Comparison of ENCODE assay signal across 8 mouse cellular contexts in the genomic region with DNA sequence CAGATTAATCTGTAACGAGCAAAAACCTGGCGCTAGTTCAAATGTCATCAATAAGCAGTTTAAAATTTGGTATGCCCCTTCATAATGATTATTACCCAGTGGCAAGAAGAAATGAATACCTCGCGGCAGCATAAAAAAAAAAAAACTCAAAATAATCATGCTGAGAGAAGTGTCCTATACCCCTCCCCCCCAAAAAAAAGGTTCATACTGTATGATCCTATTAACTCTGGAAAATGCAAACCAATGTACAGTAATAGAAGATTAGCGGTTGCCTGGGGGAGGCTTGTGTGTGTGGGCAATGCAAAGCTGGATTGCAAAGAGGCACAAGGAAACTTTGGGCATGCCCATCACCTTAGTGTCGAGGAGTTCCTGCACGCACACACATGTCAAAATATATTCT. TPM values are rescaled to one million over a fixed set of nuclear protein-coding genes. Genes with fewer than 3 reads are reported as not detected.
DNase-seq lines count a peak whose midpoint lies in the region; ATAC-seq and TF ChIP-seq lines count a peak whose summit lies in the region.

A gene (plus strand): TSS at position 301 of the 400 bp plus-strand sequence.

- H3K4me1 ChIP-seq in forebrain, embryonic 10.5 days = peaks cover 29% of the 10 kb centered on the region
- peaks cover 28% of the 10 kb centered on the region for H3K4me1 ChIP-seq in neural tube, embryonic 12.5 days

- TF ChIP-seq CTCF in left cerebral cortex, adult 2 months (IDR thresholded peaks at IDR 0.05) = no peak

- no peaks in the 10 kb centered on the region for H3K36me3 ChIP-seq in forebrain, embryonic 10.5 days (replicated peaks)
- H3K36me3 ChIP-seq in neural tube, embryonic 12.5 days = no peaks in the 10 kb centered on the region

- H3K27me3 ChIP-seq in forebrain, embryonic 10.5 days (ENCODE audit: poor library complexity, severe bottlenecking) = peaks cover 63% of the 10 kb centered on the region
- H3K27me3 ChIP-seq in neural tube, embryonic 12.5 days (replicated peaks) = peaks cover 18% of the 10 kb centered on the region

- intact Hi-C loops in left cerebral cortex, adult 2 months (cut with DNase I) = no loop called here

- H3K27ac ChIP-seq in left cerebral cortex, adult 2 months = peak within 1 kb of the TSS; percentile 94
- peak within 1 kb of the TSS; percentile 92 for H3K27ac ChIP-seq in forebrain, embryonic 10.5 days
- H3K27ac ChIP-seq in neural tube, embryonic 12.5 days = no peak within 1 kb of the TSS

- peaks cover 11% of the 10 kb centered on the region for H3K9me3 ChIP-seq in forebrain, embryonic 10.5 days
- 0 out of 2 replicates have a peak, but pooled peaks cover 3% of the 10 kb centered on the region for H3K9me3 ChIP-seq in neural tube, embryonic 12.5 days

- no peak for ATAC-seq in neural tube, embryonic 12.5 days (ENCODE audit: low FRiP score, low read depth)

- H3K4me2 ChIP-seq in neural tube, embryonic 12.5 days (replicated peaks) = peak within 1 kb of the TSS; percentile 59

- 81% methylated on average over 7 of the region's 7 CpGs for WGBS in forebrain, embryonic 10.5 days
- 79% methylated on average over 7 of the region's 7 CpGs for WGBS in neural tube, embryonic 12.5 days

- peak within 1 kb of the TSS; percentile 48 for H3K4me3 ChIP-seq in left cerebral cortex, adult 2 months
- H3K4me3 ChIP-seq in forebrain, embryonic 10.5 days = peak within 1 kb of the TSS; percentile 84
- peak within 1 kb of the TSS; percentile 93 for H3K4me3 ChIP-seq in neural tube, embryonic 12.5 days

- H3K9ac ChIP-seq in neural tube, embryonic 12.5 days = peak within 1 kb of the TSS; percentile 29; the same call in 1 of the 2 replicates

- no peak for DNase-seq in left cerebral cortex, adult 2 months (ENCODE audit: extremely low spot score in 1 of 2, low spot score in 2 of 2)
- DNase-seq in left cerebral cortex, adult 11 months (ENCODE audit: low spot score) = no peak
- no peak for DNase-seq in forebrain, embryonic 10.5 days (ENCODE audit: extremely low spot score, low spot score)
- no peak for DNase-seq in layer of hippocampus, postnatal 25 days (ENCODE audit: extremely low spot score in 1 of 2, low spot score in 1 of 2)
- DNase-seq in cerebellum, adult 11 months = no peak
- DNase-seq in adrenal gland, postnatal 25 days = no peak
- DNase-seq in ovary, postnatal 10 days (ENCODE audit: low spot score) = no peak

RNA-seq across cellular contexts. Expression of the gene that starts here (rescaled TPM):
- total RNA-seq in left cerebral cortex, adult 2 months (2021) = 100 to 1,000 TPM; 250 to 260 TPM
- polyA plus RNA-seq in forebrain, embryonic 10.5 days (2016; fragmentation: Nextera tagmentation; extraction: Ambion mirVana) = 9.0 and 11.0 TPM in 2 replicates
- total RNA-seq in layer of hippocampus, postnatal 25 days (2021) = 100 to 1,000 TPM; 202 to 260 TPM
- polyA plus RNA-seq in neural tube, embryonic 12.5 days (2016; fragmentation: Nextera tagmentation; extraction: Ambion mirVana) = 19.8 and 23.6 TPM in 2 replicates
- total RNA-seq in adrenal gland, postnatal 25 days (2021) = 4.4 and 4.8 TPM in 2 replicates

Comparison
In these comparisons a context has a peak if more than half of its experiments do, and no peak if none do; other contexts are left out.
1. RNA of the gene that starts here (total RNA-seq): 250 to 260 TPM in left cerebral cortex, adult 2 months and 202 to 260 TPM in layer of hippocampus, postnatal 25 days; 4.4 to 4.8 TPM in adrenal gland, postnatal 25 days; every median in the first group is over 10 times any median in the second.
2. Peak in every context shown above with its lines, with median percentiles within 50 percentile points of each other: H3K4me3 ChIP-seq.